Mouse (Mus musculus) kidney, postnatal 14 days (tissue): ENCODE data around the gene Polr3gl.

Source experiments
- DNase-seq: peaks from one replicate; pipeline ENCODE4 v3.0.0; 2022; ENCODE audit warnings: mixed read lengths

The Polr3gl gene

GRCm38 (mm10) chr3:96597435-96597891, 3.5 kb upstream of the Polr3gl start:
- no peak for DNase-seq

DNA sequence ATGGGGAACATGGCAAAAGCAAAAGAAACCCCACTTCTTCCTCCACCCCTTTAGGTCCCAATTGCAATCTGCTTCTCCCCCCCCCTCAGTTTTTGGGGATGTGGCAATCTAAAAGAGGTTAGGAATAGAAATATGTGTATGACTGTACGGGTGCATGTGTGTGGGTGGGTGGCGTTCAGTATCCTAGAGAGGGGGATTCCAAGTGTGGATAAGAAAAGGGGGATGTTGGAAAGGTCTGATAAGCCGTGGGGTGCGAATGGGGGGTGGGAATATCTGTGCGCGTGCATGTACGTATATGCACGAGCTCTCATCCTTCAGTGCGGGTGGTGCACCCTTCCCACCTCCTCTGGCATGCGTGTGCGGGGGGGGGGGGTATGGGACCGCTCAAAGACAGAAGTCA, 2.9 kb upstream of the Polr3gl start:
- no peak for DNase-seq

GRCm38 (mm10) chr3:96596228-96596707, 2.3 kb upstream of the Polr3gl start, which contains the start of gene Ankrd34a:
Ankrd34a (plus strand) TSS chr3:96596636.
- peak; percentile 52 for DNase-seq

DNA sequence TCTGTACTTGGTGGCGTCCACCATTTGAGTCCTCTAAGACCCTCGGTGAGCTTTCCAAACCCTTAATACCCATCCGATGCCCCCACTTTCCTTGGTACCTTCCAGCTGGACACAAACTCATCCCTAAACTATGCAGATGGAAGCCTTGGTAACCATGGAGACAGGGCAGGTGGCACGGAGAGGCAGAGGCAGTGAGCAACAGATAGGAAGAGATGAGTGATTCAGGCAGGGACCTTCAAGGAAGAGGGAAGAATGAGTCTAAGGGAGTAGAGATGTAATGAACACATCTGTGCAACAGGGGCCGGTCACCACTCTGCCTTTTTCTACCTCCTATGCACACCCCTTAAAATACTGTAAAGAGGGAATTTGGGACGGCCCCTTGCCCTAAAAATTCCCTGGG, 1.7 kb upstream of the Polr3gl start:
- no peak for DNase-seq

DNA sequence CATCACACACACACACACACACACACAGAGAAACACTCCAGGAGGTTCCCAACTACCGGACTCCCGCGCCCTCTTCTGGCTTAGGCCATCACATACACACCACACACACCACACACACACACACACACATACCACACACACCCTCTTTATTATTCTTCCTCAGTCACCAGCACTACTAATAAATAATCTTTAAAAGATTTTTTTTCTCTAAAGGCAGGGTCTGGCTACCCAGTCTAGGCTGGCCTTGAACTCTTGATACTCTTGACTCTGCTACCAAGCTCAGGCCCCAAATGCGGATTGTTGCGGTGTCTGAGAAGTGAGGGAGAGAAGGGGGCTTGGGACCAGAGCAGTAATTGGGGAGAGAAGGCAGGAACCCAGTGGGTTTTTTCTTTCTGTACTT, 870 bp upstream of the Polr3gl start:
- no peak for DNase-seq

- no peak for DNase-seq
These were observed 607 bp downstream of the Polr3gl start for GRCm38 (mm10) chr3:96593374-96593773.

DNA sequence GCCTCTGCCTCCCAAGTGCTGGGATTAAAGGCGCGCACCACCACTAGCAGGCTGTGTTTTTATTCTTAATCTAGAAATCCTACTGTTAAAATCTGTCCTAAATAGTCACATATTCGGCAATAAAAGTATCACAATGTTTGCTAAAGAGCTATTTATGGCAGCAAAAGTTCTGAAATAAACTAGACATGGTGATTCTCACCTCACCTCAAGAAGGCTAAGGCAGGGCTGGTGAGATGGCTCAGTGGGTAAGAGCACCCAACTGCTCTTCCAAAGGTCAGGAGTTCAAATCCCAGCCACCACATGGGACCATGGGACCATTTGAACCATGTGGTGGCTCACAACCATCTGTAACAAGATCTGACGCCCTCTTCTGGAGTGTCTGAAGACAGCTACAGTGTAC, 3.3 kb downstream of the Polr3gl start:
- DNase-seq: no peak

DNA sequence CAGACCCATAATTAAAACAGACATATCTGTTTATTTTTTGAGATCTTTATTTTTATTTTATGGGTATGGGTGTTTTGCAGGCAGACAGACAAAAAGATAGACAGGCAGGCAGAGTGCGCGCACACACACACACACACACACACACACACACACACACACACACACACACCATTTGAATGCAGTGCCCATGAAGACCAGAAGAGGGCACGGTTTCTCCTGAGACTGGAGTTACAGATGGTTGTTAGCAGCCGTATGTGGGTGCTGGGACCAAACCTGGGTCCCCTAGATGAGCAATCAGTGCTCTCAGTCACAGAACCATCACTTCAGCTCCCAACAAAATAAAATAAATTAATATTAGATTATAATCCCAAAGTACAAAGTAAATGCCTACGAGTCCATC, 10.6 kb downstream of the Polr3gl start:
- no peak for DNase-seq

DNA sequence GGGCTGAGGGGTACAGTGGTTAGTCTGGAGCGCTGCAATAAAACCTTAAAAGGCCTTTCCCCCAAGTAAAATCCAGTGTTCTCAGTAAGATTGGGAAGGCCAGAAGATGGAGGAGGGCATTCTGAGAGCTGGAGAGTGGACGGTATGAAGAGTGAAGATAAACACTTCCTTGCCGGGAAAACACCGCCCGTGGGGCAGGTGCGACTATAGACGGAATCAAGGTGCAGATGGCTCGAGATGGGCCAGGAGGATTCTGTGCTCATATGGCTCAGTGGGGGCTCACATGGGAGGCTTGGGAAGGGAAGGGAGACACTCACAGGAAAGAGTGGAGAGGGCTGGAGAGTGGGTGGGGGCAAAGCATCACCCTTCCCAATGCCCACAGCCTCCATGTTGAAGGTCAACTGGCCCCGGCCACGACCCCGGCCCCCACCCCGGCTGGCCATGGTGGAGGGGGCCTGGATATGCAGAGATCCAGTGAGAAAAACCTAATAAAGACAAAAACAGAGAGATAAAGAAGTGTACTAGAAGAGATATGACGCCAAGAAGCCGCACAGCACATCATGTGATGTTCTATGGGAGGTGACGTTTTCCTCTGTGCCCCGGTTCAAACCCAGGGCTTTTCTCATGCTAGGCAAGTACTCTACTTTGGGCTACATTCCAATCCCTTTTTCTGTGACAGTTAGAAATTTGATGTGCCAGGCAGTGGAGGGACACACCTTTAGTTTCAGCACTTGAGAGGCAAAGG, 12.0 kb downstream of the Polr3gl start:
- DNase-seq: no peak

- no peak for DNase-seq
These were observed 12.8 kb downstream of the Polr3gl start for GRCm38 (mm10) chr3:96581141-96581540.

DNA sequence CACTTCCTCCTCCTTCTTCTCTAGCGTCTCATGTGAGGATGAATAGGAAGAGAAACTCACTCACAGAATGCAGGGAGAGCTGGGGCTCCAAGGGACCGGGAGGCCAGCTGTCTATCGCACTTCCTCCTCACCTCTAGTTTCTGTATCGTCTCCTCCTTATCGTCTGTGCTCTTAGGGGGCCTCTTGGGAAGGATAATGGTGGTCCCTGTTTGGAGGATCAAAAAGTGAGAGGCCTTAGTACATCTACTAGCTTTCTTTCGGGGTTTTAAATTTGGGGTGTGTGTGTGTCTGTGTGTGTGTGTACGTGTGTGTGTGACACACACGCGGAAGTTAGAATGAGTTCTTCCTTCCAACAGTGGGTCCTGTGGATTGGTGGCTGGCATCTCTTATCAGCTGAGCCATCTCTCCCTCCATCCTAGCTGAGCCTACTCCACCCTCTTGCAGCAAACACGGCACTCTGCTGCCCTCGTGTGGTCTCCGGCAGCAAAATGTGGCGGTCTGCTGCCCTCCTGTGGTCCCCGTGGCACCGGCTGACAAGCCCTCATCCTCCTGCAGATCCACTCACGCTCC, 14.0 kb downstream of the Polr3gl start:
- DNase-seq: peak; percentile 92

DNA sequence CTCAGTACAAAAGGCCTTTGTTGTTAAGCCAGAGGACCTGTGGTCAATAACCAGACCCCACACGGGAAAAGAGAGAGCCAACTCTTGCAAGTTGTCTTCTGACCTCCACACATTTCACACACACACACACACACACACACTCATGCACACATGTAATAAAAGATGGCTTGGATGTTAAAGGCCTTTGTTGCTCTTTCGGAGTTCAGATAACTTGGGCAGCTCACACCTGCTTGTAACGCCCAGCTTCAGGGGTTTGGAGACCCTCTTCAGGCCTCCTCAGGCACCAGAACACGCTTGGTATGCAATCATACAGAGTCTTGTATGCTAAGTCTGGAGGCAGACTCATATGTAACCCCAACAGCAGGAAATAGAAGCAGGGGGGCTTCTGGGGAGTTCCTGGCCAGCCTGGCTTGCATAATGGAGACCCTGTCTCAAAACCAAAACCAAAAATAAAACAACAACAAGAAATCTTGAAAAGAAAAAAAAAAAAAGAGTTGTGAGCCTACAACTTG, 14.7 kb downstream of the Polr3gl start:
- no peak for DNase-seq

DNA sequence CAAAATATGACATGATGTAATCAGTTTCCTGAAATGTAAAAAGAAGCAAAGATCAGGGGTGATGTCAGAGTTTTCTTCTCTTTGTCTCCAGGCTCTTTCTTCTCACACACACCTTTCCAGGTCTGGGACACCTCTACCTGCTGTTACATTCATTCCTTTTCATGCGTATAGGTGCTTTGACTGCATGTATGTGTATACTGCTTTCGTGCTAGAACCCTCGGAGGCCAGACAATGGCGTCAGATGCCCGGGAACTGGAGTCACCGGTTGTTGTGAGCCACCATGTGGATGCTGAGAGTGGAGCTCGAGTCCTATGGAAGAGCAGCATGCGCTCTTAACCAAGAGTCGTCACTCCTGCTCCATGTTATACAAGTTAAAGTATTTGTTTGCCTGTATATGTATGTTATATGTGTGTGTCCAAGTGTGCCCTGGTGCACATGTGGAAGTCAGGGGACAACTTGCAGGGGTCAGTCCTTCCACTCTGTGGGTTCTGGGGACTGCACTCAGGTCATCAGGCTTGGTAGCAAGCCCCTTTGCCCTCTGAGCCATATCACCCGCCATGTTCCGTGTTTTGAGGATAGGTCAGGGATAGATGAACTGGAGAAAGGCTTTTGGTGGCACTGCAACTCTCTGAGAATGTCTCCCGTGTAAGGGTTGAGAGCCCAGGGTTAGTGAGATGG, 15.3 kb downstream of the Polr3gl start:
- DNase-seq: no peak

DNA sequence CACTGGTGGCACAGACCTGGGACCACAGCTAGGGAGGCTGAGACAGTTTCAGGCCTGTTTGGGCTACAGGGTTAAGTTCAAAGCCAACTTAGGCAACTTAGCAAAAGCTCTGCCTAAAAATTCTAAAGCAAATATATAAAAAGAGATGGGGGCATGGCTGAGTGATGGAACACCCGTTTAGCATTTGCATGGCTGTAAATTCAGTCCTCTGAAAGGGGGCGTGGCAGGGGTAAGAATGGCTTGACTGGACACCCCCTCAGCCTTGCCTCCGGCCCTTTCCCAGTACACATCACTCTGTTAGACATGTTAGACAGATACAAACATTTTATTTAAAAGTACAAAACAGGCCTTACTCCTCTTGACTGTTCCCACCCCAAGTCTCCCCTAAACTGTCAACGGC, 16.4 kb downstream of the Polr3gl start:
- no peak for DNase-seq

DNA sequence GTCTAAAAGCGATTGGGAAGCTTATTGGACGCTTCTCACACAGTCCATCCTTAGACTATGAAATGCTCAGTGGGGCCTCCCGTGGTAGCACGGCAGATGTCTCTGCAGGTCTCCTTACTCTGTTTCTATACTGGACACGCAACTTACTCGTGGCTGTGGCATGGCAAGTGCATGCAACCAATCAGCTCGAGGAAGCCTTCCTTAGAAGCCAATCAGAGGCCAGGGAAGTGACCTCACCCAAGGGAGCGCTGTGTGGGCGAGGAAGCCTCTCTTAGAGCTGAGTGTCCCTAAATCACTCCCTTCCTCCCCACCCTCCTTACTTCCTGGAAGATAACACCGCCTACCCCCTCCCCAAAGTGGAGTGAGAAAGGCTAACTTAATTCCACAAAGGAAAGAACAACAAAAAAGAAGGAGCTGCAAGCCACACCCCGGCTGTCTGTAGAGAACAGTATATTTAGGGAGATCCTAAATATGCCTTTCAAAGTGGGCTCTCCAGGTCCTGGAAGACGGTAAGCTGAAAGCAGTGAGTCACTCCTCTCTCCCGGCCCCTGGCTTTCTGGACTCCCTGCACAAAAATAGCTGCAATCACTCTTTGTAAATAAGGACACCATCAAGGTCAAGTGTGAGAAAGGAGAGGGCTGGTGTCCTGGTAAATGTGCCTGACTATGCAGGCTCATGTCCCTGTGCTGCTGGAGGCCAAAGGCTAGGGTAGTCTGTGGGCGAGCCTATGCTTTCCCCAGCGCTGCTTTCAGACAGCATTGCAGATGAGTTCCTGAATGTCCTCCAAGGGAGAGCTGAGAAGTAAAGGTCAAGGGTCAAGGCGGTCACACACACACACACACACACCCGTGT, 17.1 kb downstream of the Polr3gl start, which contains the start of gene Gm16253:
Gene Gm16253, plus strand, starts transcription at position 295 of the 852 bp plus-strand sequence.
- DNase-seq: peak; percentile 93

- DNase-seq: peak; percentile 90
These were observed 17.8 kb downstream of the Polr3gl start for GRCm38 (mm10) chr3:96576005-96576658.

- peak; percentile 63 for DNase-seq
These were observed 18.6 kb downstream of the Polr3gl start for GRCm38 (mm10) chr3:96575272-96575984.

DNA sequence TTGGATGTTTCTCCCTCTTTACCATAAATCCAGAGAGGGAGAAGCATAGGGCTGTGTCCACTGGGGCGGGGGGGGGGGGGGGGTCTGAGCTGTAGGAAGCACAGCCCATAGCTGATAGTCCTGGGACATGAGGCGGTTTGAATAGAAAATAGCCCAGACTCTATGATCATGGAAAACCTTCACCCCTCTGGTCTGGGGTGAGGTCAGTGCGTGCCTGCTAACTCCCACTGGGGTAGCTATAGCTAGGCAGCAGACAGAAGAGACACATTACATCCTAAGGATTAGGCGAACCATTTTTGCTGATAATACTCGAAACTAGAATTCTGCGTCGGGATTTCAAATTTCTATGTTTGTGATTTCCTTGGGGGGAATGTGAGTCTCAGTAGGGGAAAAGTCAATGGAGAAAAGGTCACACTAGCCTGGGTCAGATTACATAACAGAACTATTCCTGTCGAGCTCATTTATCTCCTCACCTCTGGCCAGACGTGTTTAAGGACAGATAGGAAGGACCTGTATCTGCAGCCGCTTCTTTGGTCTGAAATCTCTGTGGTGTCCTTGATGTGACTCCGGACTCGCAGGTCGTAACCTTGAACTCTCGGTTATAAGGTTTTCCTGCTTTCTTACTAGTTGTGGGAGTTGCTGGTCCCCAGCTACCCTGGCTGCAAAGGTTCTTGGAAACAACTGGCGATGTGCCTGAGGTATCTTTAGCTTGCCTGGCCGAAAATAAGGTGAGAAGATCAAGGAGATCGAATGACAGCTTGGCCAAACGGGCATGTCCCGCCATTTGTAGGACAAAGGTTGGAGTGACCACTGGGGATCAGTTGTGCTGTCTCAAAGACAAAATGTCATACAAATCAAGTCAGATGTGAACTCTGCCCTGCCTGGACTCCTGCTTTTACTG, 20.1 kb downstream of the Polr3gl start:
- DNase-seq: no peak

- peak; percentile 67 for DNase-seq
These were observed 21.9 kb downstream of the Polr3gl start for GRCm38 (mm10) chr3:96571896-96572698.
